Mouse (Mus musculus) G1E-ER4 (cell line): ENCODE data around the gene Usf1. TPM values are rescaled to one million over a fixed set of nuclear protein-coding genes. Genes with fewer than 3 reads are reported as not detected.

Experiments
- GATA1 ChIP-seq: IDR thresholded peaks from one replicate; pipeline ENCODE4 v1.8.0; 2012; ENCODE audit warnings: low read length, inconsistent platforms
- polyA plus RNA-seq: library from polyadenylated mRNA; stranded (reverse); fragments of >175 nt; gene quantifications from 2 replicates; pipeline ENCODE4 v1.2.3, GENCODE M21; 2012

Gene Usf1
- polyA plus RNA-seq, 1 experiment = 35.2 TPM

DNA sequence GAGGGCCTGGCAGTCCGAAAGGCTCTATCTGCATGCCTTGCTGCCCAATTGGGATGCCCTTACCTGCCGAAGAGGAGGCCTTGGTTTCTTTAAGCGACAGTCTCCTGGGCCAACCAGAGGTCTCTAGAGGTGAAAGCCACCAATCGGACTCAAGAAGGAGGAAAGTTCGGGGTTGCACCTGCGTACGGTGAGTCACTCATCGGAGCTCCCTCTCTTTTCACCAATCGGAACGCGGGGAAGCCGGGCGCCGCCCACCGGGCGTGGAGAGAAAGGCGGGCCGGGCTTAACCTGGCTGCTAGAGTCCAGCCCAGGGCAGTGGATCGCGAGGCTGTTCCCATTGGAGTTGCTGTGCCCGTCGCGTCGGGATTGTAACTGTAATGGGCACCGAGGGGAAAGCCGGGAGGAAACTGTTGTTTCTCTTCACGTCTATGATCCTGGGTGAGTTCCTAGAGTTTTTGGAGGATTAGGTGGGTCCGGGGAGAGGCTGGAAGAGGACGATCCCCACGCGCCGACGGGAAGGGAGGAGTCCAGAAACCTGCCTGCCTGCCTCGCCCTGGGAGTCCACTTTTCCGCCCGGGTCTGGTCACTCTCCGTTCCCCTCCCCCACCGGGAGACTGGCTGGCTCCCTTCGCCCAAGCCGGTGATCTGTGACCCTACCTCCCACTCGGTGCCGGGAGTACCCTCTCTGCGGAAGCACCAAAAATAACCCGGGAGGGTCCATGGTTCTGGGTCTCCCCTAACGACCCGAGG, 26.3 kb downstream of the Usf1 start, which contains the start of gene F11r:
F11r (plus strand) TSS at position 272 of the 750 bp plus-strand sequence.
- TF ChIP-seq GATA1 = no peak

DNA sequence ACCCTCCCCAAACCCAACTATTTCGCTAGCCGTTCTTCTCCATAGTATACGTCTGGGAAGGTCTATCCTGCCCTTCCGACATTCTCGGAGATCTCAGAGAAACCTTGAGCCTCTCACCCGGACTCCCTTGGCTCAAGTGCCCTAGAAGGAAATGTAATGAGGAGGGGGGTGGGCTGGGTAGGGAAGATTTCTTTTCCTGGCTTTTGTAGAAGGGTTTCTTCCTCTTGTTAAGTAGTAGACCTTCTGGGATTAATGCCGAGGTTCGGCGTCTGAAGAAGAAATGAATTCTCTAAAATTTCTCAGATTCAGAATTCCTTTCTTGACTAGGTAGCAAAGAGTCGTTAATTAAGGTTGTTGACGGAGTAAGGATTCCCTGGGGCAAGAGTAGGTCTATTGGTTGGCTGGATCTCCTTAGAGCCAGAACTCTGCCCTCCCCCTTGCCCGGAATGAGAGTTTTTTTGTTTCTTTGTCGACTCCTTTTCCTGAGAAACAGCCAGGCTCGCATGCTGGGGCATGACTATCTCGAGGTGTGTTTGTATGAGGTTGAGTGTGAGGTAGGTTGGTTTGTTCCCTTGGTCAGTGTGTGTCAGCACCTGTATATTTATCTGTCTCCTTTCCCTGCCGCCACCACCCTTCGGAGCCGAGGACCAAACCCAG, 27.0 kb downstream of the Usf1 start:
- TF ChIP-seq GATA1 = no peak

DNA sequence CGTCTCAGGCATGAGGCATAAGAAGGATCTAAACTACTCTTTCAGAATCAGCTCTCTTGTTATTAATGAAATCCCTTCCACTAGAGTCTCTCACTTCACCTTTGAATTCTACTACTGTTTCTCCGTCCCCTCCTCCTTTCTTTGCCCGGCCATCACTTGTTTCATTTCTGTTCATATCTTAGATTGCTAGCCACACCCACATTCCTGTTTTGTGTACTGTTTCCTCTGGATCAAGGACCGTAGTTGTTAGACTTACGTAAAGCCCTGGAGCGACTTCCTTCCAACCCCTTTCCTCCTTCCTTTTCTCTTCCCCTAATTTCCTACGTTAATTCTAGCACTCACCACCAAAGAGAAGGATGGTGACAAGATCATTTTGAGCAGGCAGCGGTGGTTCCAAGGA, 28.0 kb downstream of the Usf1 start:
- TF ChIP-seq GATA1 = no peak

DNA sequence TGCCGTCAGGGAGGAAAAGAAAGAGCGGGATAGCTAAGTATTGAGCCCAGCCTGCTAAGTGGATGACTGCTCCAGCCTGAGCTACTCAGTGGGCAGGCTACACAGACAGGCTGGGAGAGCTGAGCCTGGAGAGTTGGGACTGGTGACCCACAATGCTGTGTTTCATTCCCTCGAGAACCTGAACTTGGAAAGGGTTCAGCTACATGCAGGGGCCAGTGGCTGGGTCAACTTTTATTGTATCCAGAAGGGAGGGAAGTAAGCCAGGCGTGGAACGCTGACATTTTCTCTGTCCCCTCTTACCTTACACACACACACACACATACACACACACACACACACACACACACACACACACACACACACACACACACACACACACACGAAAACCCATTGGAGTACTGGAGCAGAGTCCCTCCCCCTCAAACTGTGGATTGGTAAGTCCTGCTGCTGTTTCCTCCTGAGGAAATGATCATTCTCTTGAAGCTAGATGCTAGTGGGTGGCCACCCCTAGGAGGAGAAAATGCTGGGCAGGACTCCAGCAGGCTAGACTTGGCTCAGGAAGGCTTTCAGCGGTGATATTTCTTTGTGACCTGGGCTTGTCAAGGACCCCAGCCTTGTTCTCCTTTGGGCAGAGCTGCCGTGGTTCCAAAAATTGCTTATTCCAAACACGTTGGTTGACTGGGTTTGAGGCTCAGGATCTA, 29.1 kb downstream of the Usf1 start:
- TF ChIP-seq GATA1 = no peak

DNA sequence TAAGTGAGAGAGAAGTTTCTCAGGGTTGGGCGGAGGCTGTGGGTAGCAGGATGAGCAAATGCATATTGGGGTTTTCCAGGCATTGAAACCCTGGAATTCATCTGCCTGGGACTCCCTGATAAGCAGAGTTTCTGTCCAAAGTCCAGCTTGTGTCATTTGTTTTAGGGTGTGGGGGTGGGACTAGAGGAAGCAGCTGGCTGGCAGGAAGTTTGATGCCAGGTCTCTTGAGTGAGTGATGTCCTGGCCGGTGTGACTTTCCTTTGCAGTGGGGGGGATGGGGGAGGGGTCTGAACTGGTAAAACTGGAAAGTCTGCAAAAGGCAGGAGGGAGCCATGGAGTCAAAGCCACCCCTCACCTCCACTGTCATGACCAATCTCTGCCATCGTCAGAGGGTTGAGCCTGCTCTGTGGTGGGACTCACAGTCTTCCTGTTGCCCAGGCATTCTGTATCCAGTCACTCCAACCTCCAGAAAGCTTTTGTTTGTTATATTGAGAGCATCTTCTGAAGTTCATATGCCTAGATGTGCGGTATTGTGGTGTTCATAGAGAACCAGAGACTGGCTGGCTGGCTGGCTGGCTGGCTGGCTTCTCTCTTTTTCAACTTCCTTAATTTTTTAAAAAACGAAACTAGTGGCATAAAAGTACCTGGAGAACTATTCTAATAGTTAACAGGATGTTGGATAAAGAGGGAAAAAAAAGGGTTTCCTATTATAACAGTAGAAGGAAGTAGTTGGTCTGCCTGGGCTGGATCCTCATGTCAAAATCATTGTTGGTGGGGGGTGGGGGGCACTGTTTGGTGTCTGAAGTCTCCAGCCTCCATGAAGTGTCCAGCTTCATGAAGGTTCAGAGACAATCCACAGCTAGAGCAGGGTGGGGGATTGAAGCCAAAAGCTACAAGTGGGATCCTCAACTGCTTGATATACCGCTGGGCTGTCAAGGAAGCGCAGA, 30.6 kb downstream of the Usf1 start:
- TF ChIP-seq GATA1 = no peak

DNA sequence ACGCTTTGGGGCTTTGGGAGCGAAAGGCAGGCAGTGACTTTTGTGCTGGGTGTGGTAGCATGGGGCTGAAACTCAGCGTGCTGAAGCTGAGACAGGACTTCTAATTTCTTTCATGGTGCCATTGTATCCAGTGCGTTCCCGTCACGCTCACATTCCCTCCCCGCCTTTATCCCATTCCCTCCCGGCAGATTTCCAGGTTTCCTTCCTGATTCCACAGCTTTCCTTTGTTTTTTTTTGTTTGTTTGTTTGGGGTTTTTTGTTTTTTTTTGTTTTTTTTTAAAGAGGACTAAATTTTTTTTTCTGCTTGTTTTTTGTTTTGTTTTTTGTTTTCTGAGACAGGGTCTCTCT, 31.3 kb downstream of the Usf1 start:
- TF ChIP-seq GATA1 = no peak

DNA sequence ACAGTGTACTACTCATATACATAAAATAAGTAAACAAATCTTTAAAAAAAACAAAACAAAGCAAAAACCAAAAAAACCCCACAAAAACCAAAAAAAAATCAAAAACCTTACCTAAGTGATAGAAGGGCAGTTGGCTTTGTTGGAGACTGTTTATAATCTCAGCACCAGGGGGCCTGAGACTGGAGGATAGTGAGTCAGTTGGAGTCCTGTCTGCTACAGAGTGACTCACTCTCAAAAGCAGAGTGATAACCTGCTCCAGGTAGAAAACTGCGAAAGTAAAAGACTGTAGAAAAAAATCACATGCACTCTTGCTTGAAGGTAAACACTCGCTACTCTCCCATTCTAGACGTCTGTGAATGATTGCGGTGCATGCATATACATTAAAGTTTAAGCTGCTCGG, 33.9 kb downstream of the Usf1 start:
- no peak for TF ChIP-seq GATA1

DNA sequence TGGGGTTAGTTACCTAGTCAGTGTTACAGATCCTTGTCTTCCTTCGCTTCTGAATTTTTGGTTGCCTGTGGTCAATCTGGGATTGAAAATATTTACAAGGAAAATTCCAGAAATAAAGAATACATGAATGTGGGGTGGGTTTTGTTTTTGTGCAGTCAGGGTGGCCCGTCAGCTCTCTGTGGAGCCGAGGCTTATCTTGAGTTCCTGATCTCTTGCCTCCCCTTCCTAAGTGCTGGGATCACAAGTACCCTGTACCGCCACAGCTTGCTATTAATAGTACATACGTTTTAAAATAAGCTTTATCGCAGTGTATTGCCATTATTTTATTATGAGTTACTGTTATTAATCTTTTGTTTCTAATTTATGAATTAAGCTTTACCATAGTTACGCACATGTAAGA, 35.7 kb downstream of the Usf1 start:
- TF ChIP-seq GATA1 = no peak

DNA sequence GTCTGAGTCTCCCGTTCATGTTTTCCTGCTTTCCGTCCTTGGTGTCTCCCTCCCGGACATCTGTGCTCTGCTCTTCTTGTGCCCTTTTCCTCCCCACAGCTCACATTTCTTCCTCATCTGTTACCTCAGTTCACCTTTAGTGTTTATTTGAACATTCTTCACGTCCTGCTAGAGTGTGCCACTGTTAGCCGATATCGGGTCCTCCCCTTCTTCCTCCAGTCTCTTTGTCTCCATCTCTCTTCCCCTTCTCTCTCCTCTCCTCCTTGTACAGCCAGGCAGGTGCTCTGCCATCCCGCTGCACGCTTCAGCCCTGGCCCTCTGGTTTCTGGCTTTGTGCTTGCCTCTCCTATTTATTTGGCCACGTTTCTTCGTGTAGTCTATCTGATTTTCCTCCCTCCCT, 36.6 kb downstream of the Usf1 start:
- no peak for TF ChIP-seq GATA1

DNA sequence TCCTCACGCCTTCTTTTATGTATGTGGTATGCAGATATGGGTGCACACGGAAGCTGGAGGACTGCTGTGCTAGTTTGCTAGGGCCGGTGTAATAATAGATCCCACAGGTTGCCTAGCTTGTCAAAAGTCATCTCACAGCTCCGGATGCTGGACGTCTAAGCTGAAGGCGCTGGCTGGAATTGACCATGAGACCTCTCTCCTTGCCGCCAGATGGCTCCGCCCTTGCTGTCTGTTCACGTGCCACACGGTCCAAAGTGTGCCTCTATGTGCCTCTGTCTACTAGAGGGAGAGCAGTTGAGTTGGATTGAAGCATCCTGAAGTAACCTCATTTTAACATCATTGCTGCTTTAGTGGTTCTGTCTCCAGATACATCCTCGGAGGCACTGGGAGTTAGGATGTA, 38.9 kb downstream of the Usf1 start:
- no peak for TF ChIP-seq GATA1

DNA sequence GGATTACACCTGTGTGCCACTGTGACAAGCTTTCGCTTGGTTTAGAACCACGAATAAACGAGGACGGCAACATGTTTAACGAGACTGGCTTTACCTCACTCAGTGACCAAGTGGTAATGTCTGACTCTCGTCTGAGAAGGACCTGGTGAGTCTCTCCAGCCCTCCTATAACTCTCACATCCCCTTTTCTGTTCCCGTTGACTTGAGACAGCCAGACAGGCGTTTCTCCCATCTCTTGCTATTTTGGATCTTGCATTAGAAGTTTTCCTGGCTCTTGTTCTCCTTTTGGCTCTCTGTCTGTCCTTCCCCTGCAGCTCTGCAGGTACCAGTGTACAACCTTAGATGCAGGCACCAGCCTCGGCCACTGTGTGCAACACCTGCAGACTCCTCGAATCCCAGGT, 39.9 kb downstream of the Usf1 start:
- TF ChIP-seq GATA1 = no peak

DNA sequence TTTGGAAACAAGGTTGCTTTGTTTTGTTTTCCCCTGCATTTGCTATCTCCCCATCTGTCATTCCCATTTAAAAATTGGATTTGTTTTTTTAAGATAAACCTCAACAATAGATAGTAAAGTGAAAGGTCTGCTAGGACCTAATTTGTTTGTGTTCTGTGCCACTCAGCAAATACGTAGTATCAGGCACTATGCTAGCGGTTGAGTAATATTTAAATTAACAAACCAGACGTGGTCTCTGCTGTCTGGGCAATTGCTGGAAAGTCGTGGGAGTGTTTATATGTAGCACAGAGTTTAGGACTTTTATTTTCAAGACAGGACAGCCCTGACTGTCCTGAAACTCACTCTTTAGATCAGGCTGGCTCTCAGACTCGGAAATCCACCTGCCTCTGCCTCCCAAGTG, 41.4 kb downstream of the Usf1 start:
- TF ChIP-seq GATA1 = no peak

DNA sequence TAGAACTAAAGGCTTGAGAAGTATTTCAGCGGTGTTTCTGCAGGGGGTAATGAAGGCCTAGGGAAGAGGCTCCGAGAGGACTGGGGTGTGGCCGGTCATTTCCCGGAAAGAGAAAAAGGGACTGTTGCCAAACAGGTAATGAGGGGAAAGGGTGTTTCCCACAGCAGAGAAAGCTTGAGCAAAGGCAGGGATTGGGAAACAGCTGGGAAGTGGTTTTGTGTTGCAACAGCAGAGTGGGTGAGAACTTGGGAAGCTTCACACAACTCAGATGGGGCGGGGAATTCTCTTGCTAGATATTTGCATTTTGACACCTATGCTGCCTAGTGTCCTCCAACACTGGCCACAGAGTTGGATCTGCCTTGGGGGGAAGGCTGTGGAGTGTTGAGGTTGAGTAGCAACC, 41.8 kb downstream of the Usf1 start:
- no peak for TF ChIP-seq GATA1

DNA sequence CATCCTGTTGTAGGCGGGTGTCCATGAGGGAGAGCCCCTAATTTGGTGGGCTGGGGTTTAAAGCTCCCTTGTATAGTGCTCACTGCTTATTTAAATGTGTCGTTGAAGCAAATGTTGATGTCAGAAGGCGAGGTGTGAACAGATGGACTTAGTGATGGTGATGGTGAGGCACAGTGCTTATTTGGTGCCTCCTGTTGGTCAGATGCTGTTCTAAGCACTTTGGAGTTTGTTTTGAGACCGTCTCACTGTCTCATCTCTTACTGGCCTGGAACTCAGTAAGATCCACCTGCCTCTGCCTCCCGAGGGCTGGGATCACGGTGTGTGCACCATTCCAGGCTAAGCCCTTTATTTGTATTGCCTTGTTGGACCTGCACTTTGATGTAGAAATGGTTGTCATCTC, 43.8 kb downstream of the Usf1 start:
- TF ChIP-seq GATA1 = no peak

DNA sequence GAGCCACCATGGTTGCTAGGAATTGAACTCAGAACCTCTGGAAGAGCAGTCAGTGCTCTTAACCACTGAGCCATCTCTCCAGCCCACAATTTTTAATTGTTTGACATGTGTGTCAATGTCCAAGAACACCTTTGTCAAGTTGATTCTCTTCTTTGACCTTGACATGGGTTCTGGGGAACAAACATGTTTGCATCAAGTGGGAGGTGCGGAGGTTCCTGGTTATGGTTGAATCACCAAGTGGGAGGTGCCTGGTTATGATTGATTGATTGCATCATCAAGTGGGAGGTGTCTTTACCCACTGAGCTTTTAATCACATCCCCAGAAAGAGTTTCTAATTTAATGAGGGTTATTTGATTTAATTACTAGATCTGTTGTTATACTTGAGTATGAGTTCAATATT, 46.5 kb downstream of the Usf1 start:
- TF ChIP-seq GATA1 = no peak

DNA sequence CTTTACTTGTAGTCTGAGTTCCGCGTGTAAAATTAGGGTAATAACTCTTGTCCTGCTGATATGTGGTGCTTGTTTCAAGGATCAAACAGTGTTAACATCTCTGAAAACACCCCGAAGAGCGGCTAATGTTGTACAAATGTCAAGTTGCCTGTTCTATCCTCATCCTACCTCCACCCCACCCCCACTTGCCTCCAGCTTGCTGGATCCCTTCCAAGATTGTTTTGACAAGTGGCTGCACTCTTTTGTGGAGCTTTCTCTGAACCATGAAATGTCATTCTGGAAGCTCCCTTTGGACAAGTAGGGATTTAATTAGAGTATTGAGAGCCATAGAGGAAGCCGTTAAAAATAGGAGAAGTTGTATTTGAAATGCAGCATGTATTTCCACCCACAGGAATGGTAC, 48.7 kb downstream of the Usf1 start:
- TF ChIP-seq GATA1 = no peak
